Mouse (Mus musculus): Measurements from ENCODE around the gene Ptprn. TPM values are rescaled to one million over a fixed set of nuclear protein-coding genes. Genes with fewer than 3 reads are reported as not detected.

Gene Ptprn
- total and polyA plus RNA-seq, 3 experiments = not detected

DNA sequence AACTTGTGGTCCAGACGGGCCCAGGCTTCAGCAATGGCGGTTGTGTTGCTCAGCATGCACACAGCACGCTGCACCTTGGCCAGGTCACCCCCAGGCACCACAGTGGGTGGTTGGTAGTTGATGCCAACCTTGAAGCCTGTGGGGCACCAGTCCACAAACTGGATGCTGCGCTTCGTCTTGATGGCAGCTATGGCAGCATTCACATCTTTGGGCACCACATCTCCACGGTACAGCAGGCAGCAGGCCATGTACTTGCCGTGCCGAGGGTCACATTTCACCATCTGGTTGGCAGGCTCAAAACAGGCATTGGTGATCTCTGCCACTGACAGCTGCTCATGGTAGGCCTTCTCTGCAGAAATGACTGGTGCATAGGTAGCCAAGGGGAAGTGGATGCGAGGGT lies 48.5 kb downstream of the Ptprn start:
- TF ChIP-seq SIN3A (IDR thresholded peaks at IDR 0.05; ENCODE audit: low read length) (no peak), UBTF (IDR thresholded peaks at IDR 0.05; ENCODE audit: low read depth, low read length) (no peak), USF1 (IDR thresholded peaks at IDR 0.05; ENCODE audit: low read depth, low read length) (no peak)
- DNase-seq (ENCODE audit: extremely low read depth) = no peak
- H3K79me2 ChIP-seq (replicated peaks; ENCODE audit: control insufficient read depth, extremely low read depth, insufficient read depth, poor library complexity, severe bottlenecking) = peaks cover 47% of the 10 kb centered on the region
- H3K27ac ChIP-seq (ENCODE audit: insufficient read depth, low read depth) = no peak overlapping the region
- H3K27me3 ChIP-seq (replicated peaks) = no peaks in the 10 kb centered on the region
- dilution Hi-C loops (cut with MboI; ENCODE audit: extremely low pct_ligation_motif_present, extremely low pct_unique_long_range_greater_than_20kb, low sequenced_read_pairs) (no loop called here), in situ Hi-C loops (cut with MboI; ENCODE audit: low pct_ligation_motif_present, low pct_unique_long_range_greater_than_20kb, low sequenced_read_pairs) (no loop called here)
- peaks cover 2% of the 10 kb centered on the region for H3K9me3 ChIP-seq (replicated peaks; ENCODE audit: low read length)
- no peak overlapping the region for H3K4me2 ChIP-seq (ENCODE audit: insufficient read depth, low read depth, poor library complexity, severe bottlenecking)
- no peak overlapping the region for H3K4me3 ChIP-seq (replicated peaks in 1 of 3; ENCODE audit: low read depth in 2 of 3, low read length in 2 of 3, poor library complexity in 1 of 3)
- H3K4me1 ChIP-seq (ENCODE audit: control insufficient read depth in 1 of 2, insufficient read depth in 2 of 2) = peaks cover 24 to 70% of the 10 kb centered on the region in 2 experiments
- H3K9ac ChIP-seq (ENCODE audit: insufficient read depth, low read depth) = no peak overlapping the region
- H3K36me3 ChIP-seq (replicated peaks in 1 of 2; ENCODE audit: control insufficient read depth in 1 of 2, insufficient read depth in 1 of 2, low read length in 1 of 2) = peaks cover 47 to 61% of the 10 kb centered on the region in 2 experiments

DNA sequence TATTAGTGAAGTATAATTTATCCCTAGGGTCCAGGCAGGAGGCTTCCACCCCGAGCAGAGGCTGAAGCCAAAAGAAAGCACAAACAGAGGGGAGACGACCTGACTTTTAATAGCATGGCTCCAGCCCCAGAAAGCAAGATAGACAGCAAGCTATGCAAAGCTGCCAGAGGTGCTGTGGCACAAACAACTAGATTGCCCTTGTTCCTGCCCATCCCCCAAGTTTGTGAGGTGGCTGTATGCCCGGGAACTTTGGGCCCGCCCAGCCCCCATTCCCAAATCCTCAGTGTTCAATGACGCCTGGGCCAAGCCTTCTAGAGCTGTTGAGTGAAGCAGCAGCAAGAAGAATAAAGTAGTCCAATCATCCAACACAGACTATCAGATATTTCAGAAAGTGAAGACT lies 49.4 kb downstream of the Ptprn start:
- no peaks in the 10 kb centered on the region for H3K27me3 ChIP-seq (replicated peaks)
- TF ChIP-seq PAX5 (IDR thresholded peaks at IDR 0.05; ENCODE audit: low read length) (no peak), CHD2 (IDR thresholded peaks at IDR 0.05; ENCODE audit: low read length) (peak; percentile 32; the same call in 1 of the 2 replicates)
- peaks cover 47 to 61% of the 10 kb centered on the region in 2 experiments for H3K36me3 ChIP-seq (replicated peaks in 1 of 2; ENCODE audit: control insufficient read depth in 1 of 2, insufficient read depth in 1 of 2, low read length in 1 of 2)
- no peak overlapping the region for H3K4me2 ChIP-seq (ENCODE audit: insufficient read depth, low read depth, poor library complexity, severe bottlenecking)
- peaks cover 24 to 75% of the 10 kb centered on the region in 2 experiments for H3K4me1 ChIP-seq (ENCODE audit: control insufficient read depth in 1 of 2, insufficient read depth in 2 of 2)
- H3K27ac ChIP-seq (ENCODE audit: insufficient read depth, low read depth) = no peak overlapping the region
- H3K9ac ChIP-seq (ENCODE audit: insufficient read depth, low read depth) = no peak overlapping the region
- no peak overlapping the region for H3K4me3 ChIP-seq (replicated peaks in 1 of 3; ENCODE audit: low read depth in 2 of 3, low read length in 2 of 3, poor library complexity in 1 of 3)
- H3K9me3 ChIP-seq (replicated peaks; ENCODE audit: low read length) = peaks cover 2% of the 10 kb centered on the region
- no peak for DNase-seq (ENCODE audit: extremely low read depth)
- dilution Hi-C loops (cut with MboI; ENCODE audit: extremely low pct_ligation_motif_present, extremely low pct_unique_long_range_greater_than_20kb, low sequenced_read_pairs) = no loop called here
- peaks cover 48% of the 10 kb centered on the region for H3K79me2 ChIP-seq (replicated peaks; ENCODE audit: control insufficient read depth, extremely low read depth, insufficient read depth, poor library complexity, severe bottlenecking)
- in situ Hi-C loops (cut with MboI; ENCODE audit: low pct_ligation_motif_present, low pct_unique_long_range_greater_than_20kb, low sequenced_read_pairs) = no loop called here

GRCm38 (mm10) chr1:75214442-75214841 lies 49.9 kb downstream of the Ptprn start:
- no peak overlapping the region for H3K9ac ChIP-seq (ENCODE audit: insufficient read depth, low read depth)
- 0 out of 2 replicates have a peak, but pooled peaks have one; percentile 22 for TF ChIP-seq POLR2AphosphoS2 (IDR thresholded peaks at IDR 0.05; ENCODE audit: low read depth, low read length)
- TF ChIP-seq JUND (conservative IDR thresholded peaks at IDR 0.05; ENCODE audit: low read depth, low read length) = no peak
- H3K27me3 ChIP-seq (replicated peaks) = no peaks in the 10 kb centered on the region
- peaks cover 48% of the 10 kb centered on the region for H3K79me2 ChIP-seq (replicated peaks; ENCODE audit: control insufficient read depth, extremely low read depth, insufficient read depth, poor library complexity, severe bottlenecking)
- dilution Hi-C loops (cut with MboI; ENCODE audit: extremely low pct_ligation_motif_present, extremely low pct_unique_long_range_greater_than_20kb, low sequenced_read_pairs) = no loop called here
- H3K36me3 ChIP-seq (replicated peaks in 1 of 2; ENCODE audit: control insufficient read depth in 1 of 2, insufficient read depth in 1 of 2, low read length in 1 of 2) = peaks cover 47 to 61% of the 10 kb centered on the region in 2 experiments
- no peak overlapping the region for H3K27ac ChIP-seq (ENCODE audit: insufficient read depth, low read depth)
- H3K4me1 ChIP-seq (ENCODE audit: control insufficient read depth in 1 of 2, insufficient read depth in 2 of 2) = peaks cover 24 to 78% of the 10 kb centered on the region in 2 experiments
- no peak overlapping the region for H3K4me3 ChIP-seq (replicated peaks in 1 of 3; ENCODE audit: low read depth in 2 of 3, low read length in 2 of 3, poor library complexity in 1 of 3)
- no peak for DNase-seq (ENCODE audit: extremely low read depth)
- H3K4me2 ChIP-seq (ENCODE audit: insufficient read depth, low read depth, poor library complexity, severe bottlenecking) = no peak overlapping the region
- in situ Hi-C loops (cut with MboI; ENCODE audit: low pct_ligation_motif_present, low pct_unique_long_range_greater_than_20kb, low sequenced_read_pairs) = no loop called here
- H3K9me3 ChIP-seq (replicated peaks; ENCODE audit: low read length) = no peaks in the 10 kb centered on the region

DNA sequence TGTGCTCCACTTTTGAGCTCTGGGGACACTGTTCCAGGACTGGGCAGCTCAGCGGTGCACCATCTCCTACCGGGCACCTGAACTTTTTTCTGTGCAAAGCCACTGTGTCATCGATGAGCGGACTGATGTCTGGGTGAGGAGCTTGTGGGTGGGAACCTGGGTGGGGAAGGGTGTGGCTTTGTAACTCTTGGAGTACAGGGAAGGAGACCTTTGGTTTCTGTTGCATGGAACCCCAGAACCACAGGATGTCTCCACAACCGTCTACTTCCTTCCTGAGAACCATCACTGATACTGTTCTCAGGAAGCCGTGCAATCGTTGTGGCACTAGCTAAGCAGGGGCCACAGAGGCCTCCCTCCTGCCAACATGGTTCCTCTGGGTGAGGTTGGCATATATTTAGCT lies 51.2 kb downstream of the Ptprn start:
- in situ Hi-C loops (cut with MboI; ENCODE audit: low pct_ligation_motif_present, low pct_unique_long_range_greater_than_20kb, low sequenced_read_pairs) = no loop called here
- Histone ChIP-seq H3K27ac (ENCODE audit: insufficient read depth, low read depth) (no peak overlapping the region), H3K4me3 (replicated peaks in 1 of 3; ENCODE audit: low read depth in 2 of 3, low read length in 2 of 3, poor library complexity in 1 of 3) (no peak overlapping the region), H3K9ac (ENCODE audit: insufficient read depth, low read depth) (no peak overlapping the region), H3K79me2 (replicated peaks; ENCODE audit: control insufficient read depth, extremely low read depth, insufficient read depth, poor library complexity, severe bottlenecking) (peaks cover 39% of the 10 kb centered on the region), H3K36me3 (replicated peaks in 1 of 2; ENCODE audit: control insufficient read depth in 1 of 2, insufficient read depth in 1 of 2, low read length in 1 of 2) (peaks cover 47 to 61% of the 10 kb centered on the region in 2 experiments), H3K4me1 (ENCODE audit: control insufficient read depth in 1 of 2, insufficient read depth in 2 of 2) (peaks cover 24 to 79% of the 10 kb centered on the region in 2 experiments), H3K4me2 (ENCODE audit: insufficient read depth, low read depth, poor library complexity, severe bottlenecking) (no peak overlapping the region), H3K9me3 (replicated peaks; ENCODE audit: low read length) (no peaks in the 10 kb centered on the region), H3K27me3 (replicated peaks) (no peaks in the 10 kb centered on the region)
- DNase-seq (ENCODE audit: extremely low read depth) = no peak
- dilution Hi-C loops (cut with MboI; ENCODE audit: extremely low pct_ligation_motif_present, extremely low pct_unique_long_range_greater_than_20kb, low sequenced_read_pairs) = no loop called here
- no peak for TF ChIP-seq PAX5 (IDR thresholded peaks at IDR 0.05; ENCODE audit: low read length)
- TF ChIP-seq TCF12 (IDR thresholded peaks at IDR 0.05; ENCODE audit: low read depth, low read length) = no peak
- no peak for TF ChIP-seq TBP (conservative IDR thresholded peaks at IDR 0.05; ENCODE audit: low read depth, low read length)
- TF ChIP-seq USF1 (IDR thresholded peaks at IDR 0.05; ENCODE audit: low read depth, low read length) = no peak
- no peak for TF ChIP-seq JUN (IDR thresholded peaks at IDR 0.05; ENCODE audit: insufficient read depth, low read depth, low read length)
- no peak for TF ChIP-seq RCOR1 (conservative IDR thresholded peaks at IDR 0.05; ENCODE audit: low read depth, low read length)
- TF ChIP-seq MAFK (IDR thresholded peaks at IDR 0.05; ENCODE audit: insufficient replicate concordance, low read length) = no peak
- TF ChIP-seq CTCF (conservative IDR thresholded peaks at IDR 0.05 in 1 of 2, IDR thresholded peaks at IDR 0.05 in 1 of 2; ENCODE audit: low read depth in 2 of 2, low read length in 2 of 2) = no peak
- TF ChIP-seq SIN3A (IDR thresholded peaks at IDR 0.05; ENCODE audit: low read length) = no peak
- TF ChIP-seq MAX (IDR thresholded peaks at IDR 0.05; ENCODE audit: low read length) = no peak
- no peak for TF ChIP-seq BHLHE40 (IDR thresholded peaks at IDR 0.05; ENCODE audit: low read depth, low read length)
- TF ChIP-seq ETS1 (conservative IDR thresholded peaks at IDR 0.05; ENCODE audit: low read depth, low read length) = no peak
- TF ChIP-seq ZKSCAN1 (IDR thresholded peaks at IDR 0.05; ENCODE audit: borderline replicate concordance, low read depth, low read length) = no peak
- no peak for TF ChIP-seq GABPA (IDR thresholded peaks at IDR 0.05; ENCODE audit: insufficient replicate concordance, low read depth, low read length)
- TF ChIP-seq MAZ (IDR thresholded peaks at IDR 0.05; ENCODE audit: low read depth, low read length) = no peak
